Mouse (Mus musculus): ENCODE measurements around the gene Armc9.

DNA sequence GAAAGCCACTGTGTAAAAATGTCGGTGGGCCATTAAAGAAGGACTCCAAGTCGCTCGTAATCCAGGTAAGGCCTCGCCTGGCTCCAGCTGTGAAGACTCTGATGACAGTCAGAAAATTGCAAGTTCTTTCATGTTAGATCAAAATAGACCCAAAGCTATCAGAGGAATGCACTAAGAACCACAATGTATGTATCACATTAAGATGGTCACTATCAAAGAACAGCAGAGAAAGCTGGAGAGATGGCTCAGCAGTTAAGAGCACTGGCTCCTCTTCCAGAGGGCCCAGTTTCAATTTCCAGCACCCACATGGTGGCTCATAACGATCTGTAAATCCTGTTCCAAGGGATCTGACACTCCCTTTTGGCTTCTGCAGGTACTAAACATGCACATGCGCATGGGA, 5.5 kb downstream of the Armc9 start:
- TF ChIP-seq POLR2A (IDR thresholded peaks at IDR 0.05; ENCODE audit: borderline replicate concordance, control insufficient read depth, low read depth, low read length) = no peak
- TF ChIP-seq CTCF (IDR thresholded peaks at IDR 0.05; ENCODE audit: control insufficient read depth, insufficient read depth, low read length) = no peak
